Mouse (Mus musculus) kidney, adult 9 months (tissue): ENCODE results near the gene Dnah7b.
"Not testable (repeated sequence)": the region's sequence is repeated elsewhere in the genome, so short reads cannot be mapped to it uniquely, and the experiment has no call there.

ENCODE experiments used
- DNase-seq: peaks from one replicate; pipeline ENCODE4 v3.0.0; 2022

The Dnah7b gene

GRCm38 (mm10) chr1:46325942-46326341 is 259.8 kb downstream of the Dnah7b start:
- not testable (repeated sequence) for DNase-seq

- DNase-seq = not testable (repeated sequence)
These were observed 279.2 kb downstream of the Dnah7b start for GRCm38 (mm10) chr1:46345301-46345700.

- peak; percentile 74 for DNase-seq
These were observed 314.5 kb downstream of the Dnah7b start for GRCm38 (mm10) chr1:46380641-46381040.

GRCm38 (mm10) chr1:46394681-46395297 is 328.7 kb downstream of the Dnah7b start:
- not testable (repeated sequence) for DNase-seq

- DNase-seq = peak; percentile 18
These were observed 342.4 kb downstream of the Dnah7b start for GRCm38 (mm10) chr1:46408324-46409115.

GRCm38 (mm10) chr1:46414798-46415197 is 348.7 kb downstream of the Dnah7b start:
- DNase-seq = not testable (repeated sequence)

- peak; percentile 29 for DNase-seq
These were observed 350.8 kb downstream of the Dnah7b start for GRCm38 (mm10) chr1:46416946-46417345.

GRCm38 (mm10) chr1:46418966-46419365 is 352.9 kb downstream of the Dnah7b start:
- DNase-seq = not testable (repeated sequence)
